19 mouse cellular contexts compared by ENCODE assay signal in the genomic region with DNA sequence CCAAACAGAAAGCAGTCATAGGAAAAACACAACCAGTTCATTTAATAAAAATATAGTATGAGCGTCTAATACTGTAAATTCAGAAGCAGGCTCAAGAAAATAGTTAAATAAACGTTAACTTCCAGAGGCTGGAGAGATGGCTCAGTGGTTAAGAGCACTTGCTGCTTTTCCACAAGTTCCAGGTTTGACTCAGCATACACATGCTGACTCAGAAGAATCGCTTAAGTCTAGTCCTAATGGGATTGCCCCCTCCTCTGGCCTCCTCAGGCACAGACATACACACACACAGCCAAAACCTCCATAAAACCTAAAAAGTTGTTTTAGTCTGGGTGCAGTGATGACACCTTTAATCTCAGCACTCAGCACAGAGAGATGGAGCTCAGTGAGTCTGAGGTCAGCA.
"Had no signal": no experiment of that assay in that cellular context is flagged by ENCODE, and none has a peak within 500 bp of the region (broad histone marks: within the 10 kb centered on the region; RNA-seq: fewer than 3 reads in every experiment).

No protein-coding gene starts in this region.

- H3K4me1 ChIP-seq: lung, embryonic 15.5 days had no signal

- H3K9ac ChIP-seq: liver, embryonic 15.5 days; liver, postnatal 0 days; lung, embryonic 15.5 days; midbrain, embryonic 13.5 days; midbrain, embryonic 15.5 days; neural tube, embryonic 13.5 days; neural tube, embryonic 15.5 days had no signal

- H3K27me3 ChIP-seq: liver, embryonic 15.5 days; lung, embryonic 15.5 days; midbrain, embryonic 13.5 days; midbrain, embryonic 15.5 days; neural tube, embryonic 13.5 days; neural tube, embryonic 15.5 days had no signal

- H3K9me3 ChIP-seq: liver, embryonic 15.5 days; lung, embryonic 15.5 days; midbrain, embryonic 13.5 days; midbrain, embryonic 15.5 days; neural tube, embryonic 13.5 days; neural tube, embryonic 15.5 days had no signal

- H3K4me2 ChIP-seq: liver, embryonic 15.5 days; lung, embryonic 15.5 days; midbrain, embryonic 11.5 days; midbrain, embryonic 13.5 days; midbrain, embryonic 15.5 days; neural tube, embryonic 13.5 days; neural tube, embryonic 15.5 days had no signal

- H3K27ac ChIP-seq: liver, embryonic 15.5 days; lung, embryonic 15.5 days; macrophage; midbrain, embryonic 13.5 days; midbrain, embryonic 15.5 days; neural tube, embryonic 13.5 days; neural tube, embryonic 15.5 days had no signal

- ATAC-seq: liver, postnatal 0 days; lung, postnatal 0 days; midbrain, embryonic 13.5 days; midbrain, embryonic 15.5 days had no signal

- H3K4me3 ChIP-seq: liver, embryonic 15.5 days; lung, embryonic 15.5 days; midbrain, embryonic 13.5 days; midbrain, embryonic 15.5 days; neural tube, embryonic 13.5 days; neural tube, embryonic 15.5 days had no signal

- DNase-seq: liver, postnatal 0 days; lung, adult 2 months; lung, postnatal 14 days; lung, postnatal 36 days; retina, postnatal 1 day; right cerebral cortex, adult 18-20 months; right cerebral cortex, postnatal 25 days; thymus, adult 18-20 months; thymus, postnatal 14 days; thymus, postnatal 36 days had no signal
